Mouse (Mus musculus) heart, adult 2 months (tissue): Measurements from ENCODE around the gene Gm10392. TPM values are rescaled to one million over a fixed set of nuclear protein-coding genes. Genes with fewer than 3 reads are reported as not detected.

Source experiments
- DNase-seq, 2 experiments: peaks; one replicate each; pipeline ENCODE4 v3.0.0; 2021
- H3K27ac ChIP-seq: fragments of 200-600 bp; 2 replicates; pipeline ENCODE4 v1.8.1; 2022
- H3K27me3 ChIP-seq: fragments of 200-500 bp; 2 replicates; pipeline ENCODE4 v1.6.1; 2012; ENCODE audit warnings: mild to moderate bottlenecking, low read length, inconsistent platforms, mixed read lengths; ENCODE audit not compliant: control insufficient read depth, insufficient read depth
- H3K36me3 ChIP-seq: fragments of 200-500 bp; 2 replicates; pipeline ENCODE4 v1.6.1; 2012; ENCODE audit warnings: low read length, inconsistent platforms; ENCODE audit not compliant: control insufficient read depth, insufficient read depth
- H3K4me1 ChIP-seq: fragments of 200-500 bp; 2 replicates; pipeline ENCODE4 v1.6.1; 2011; ENCODE audit warnings: low read length; ENCODE audit not compliant: control insufficient read depth, insufficient read depth
- H3K4me3 ChIP-seq: fragments of 200-600 bp; 2 replicates; pipeline ENCODE4 v1.8.1; 2022
- H3K79me2 ChIP-seq: fragments of 200-500 bp; replicated peaks from 2 replicates; pipeline ENCODE4 v1.6.1; 2012; ENCODE audit warnings: mild to moderate bottlenecking, inconsistent platforms, low read length, moderate library complexity, mixed read lengths; ENCODE audit not compliant: control insufficient read depth, insufficient read depth
- H3K9ac ChIP-seq: fragments of 200-500 bp; 2 replicates; pipeline ENCODE4 v1.6.1; 2012; ENCODE audit warnings: low read depth, mild to moderate bottlenecking, control low read depth, inconsistent platforms, low read length, mixed read lengths
- CTCF ChIP-seq: fragments of 200-600 bp; IDR thresholded peaks from 2 replicates; pipeline ENCODE4 v1.8.1; 2022; ENCODE audit warnings: antibody characterized with exemption, mild to moderate bottlenecking, moderate library complexity
- EP300 ChIP-seq: fragments of 200-500 bp; IDR thresholded peaks from 2 replicates; pipeline ENCODE4 v1.6.1; 2011; ENCODE audit warnings: low read depth, low read length, control low read depth; ENCODE audit not compliant: insufficient read depth
- POLR2A ChIP-seq: fragments of 200-500 bp; IDR thresholded peaks from 2 replicates; pipeline ENCODE4 v1.6.1; 2011; ENCODE audit warnings: mild to moderate bottlenecking, low read depth, low read length, control low read depth; ENCODE audit not compliant: insufficient read depth
- WGBS: fragments of 180-500 bp; shearing (Covaris S2); methylation state at CpG from one replicate; pipeline ENCODE4 v1.1.7; 2018; 5-methylcytosine and 5-hydroxymethylcytosine counted together
- intact Hi-C: fragments of 180-260 bp; cut with DNase I; formaldehyde crosslinking; loops from one replicate; pipeline ENCODE4 v1.15.1; 2025
- polyA plus RNA-seq: library from polyadenylated mRNA; depleted of rRNA; stranded (reverse); fragments of >200 nt; gene quantifications from 2 replicates; pipeline ENCODE4 v1.2.3, GENCODE M21; 2012
- total RNA-seq, 2 experiments: library from RNA; stranded (reverse); gene quantifications; 2 replicates each; pipeline ENCODE4 v1.2.3; 2021

The Gm10392 gene
- total and polyA plus RNA-seq, 3 experiments, result 0.06 TPM; not detected in 2

DNA sequence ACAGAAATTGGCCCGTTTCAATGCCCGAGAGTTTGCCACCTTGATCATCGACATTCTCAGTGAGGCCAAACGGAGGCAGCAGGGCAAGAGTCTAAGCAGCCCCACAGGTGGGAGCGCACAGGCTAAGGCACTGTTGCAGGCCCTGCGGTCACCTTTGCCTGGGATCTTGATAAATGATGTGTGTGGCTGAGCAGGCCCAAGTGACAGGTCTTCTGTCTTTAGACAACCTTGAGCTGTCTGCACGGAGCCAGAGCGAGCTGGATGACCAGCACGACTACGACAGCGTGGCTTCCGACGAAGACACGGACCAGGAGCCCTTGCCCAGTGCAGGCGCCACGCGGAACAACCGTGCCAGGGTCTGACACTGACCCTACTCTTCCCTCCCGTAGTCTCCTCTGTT, 14.6 kb downstream of the Gm10392 start:
- Histone ChIP-seq H3K4me3 (no peak overlapping the region), H3K79me2 (peaks cover 2% of the 10 kb centered on the region; the same call in 1 of the 2 replicates), H3K4me1 (peaks cover 13% of the 10 kb centered on the region), H3K36me3 (peaks cover 2% of the 10 kb centered on the region; the same call in 1 of the 2 replicates), H3K27me3 (no peaks in the 10 kb centered on the region), H3K27ac (no peak overlapping the region), H3K9ac (no peak overlapping the region)
- DNase-seq, result peak in 1 of 2 experiments; percentile 23
- intact Hi-C loops, result no loop called here
- 94% methylated on average over 19 of the region's 19 CpGs for WGBS
- no peak for TF ChIP-seq POLR2A
- TF ChIP-seq EP300, result no peak
- TF ChIP-seq CTCF, result no peak

DNA sequence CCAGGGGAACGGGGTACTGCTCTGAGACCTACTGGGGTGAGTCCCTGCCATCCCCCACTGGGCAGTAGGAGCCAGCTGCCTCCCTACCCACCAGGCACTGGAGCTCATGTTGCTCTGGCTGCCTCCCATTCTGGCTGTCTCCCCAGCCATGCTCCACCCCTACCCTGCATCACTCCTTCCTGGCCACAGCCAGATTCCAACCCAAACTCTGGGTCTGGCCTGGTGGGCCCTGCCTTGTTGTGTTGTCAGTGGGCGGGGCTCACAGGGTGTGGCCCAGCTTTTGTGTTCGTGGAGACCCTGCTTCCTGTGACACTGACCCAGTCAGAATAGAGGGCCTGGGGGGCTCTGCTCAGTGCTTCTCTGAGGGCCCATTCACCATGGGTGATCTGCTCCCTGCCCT, 15.5 kb downstream of the Gm10392 start:
- no peaks in the 10 kb centered on the region for H3K27me3 ChIP-seq
- peak overlapping the region; percentile 1 for H3K27ac ChIP-seq
- H3K79me2 ChIP-seq, result peaks cover 2% of the 10 kb centered on the region; the same call in 1 of the 2 replicates
- TF ChIP-seq POLR2A (no peak), EP300 (no peak), CTCF (no peak)
- no peak overlapping the region for H3K9ac ChIP-seq
- H3K4me3 ChIP-seq, result no peak overlapping the region
- peak in 1 of 2 experiments; percentile 63 for DNase-seq
- peaks cover 2% of the 10 kb centered on the region; the same call in 1 of the 2 replicates for H3K36me3 ChIP-seq
- peaks cover 16% of the 10 kb centered on the region for H3K4me1 ChIP-seq
- WGBS, result 34% methylated on average over 3 of the region's 3 CpGs
- intact Hi-C loops, result no loop called here

DNA sequence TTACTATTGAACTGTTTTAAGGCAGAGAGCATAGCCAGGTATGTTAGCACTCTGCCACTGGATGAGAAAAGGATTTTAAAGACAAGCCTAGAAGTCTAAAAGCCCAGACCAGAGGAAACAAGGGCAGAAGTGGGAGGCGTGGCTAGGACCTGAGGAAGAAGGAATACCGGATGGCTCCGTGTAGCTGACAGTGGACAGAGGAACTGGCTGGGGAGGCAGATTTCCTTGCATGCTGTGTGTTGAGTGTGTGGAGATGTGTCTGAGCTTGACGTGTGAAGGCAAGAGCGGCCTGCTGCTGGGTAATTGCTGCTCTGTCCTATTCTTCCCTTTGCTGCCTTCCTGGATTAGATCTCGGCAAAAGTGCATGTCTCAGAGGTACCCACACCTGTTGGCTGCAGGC, 16.5 kb downstream of the Gm10392 start:
- Histone ChIP-seq H3K9ac (no peak overlapping the region), H3K4me3 (no peak overlapping the region), H3K4me1 (peaks cover 23% of the 10 kb centered on the region), H3K27me3 (no peaks in the 10 kb centered on the region), H3K79me2 (peaks cover 2% of the 10 kb centered on the region; the same call in 1 of the 2 replicates), H3K36me3 (peaks cover 2% of the 10 kb centered on the region; the same call in 1 of the 2 replicates), H3K27ac (peak overlapping the region; percentile 26)
- intact Hi-C loops, result no loop called here
- DNase-seq, result no peak
- TF ChIP-seq POLR2A (no peak), CTCF (no peak), EP300 (no peak)
- WGBS, result 61% methylated on average over 6 of the region's 6 CpGs

DNA sequence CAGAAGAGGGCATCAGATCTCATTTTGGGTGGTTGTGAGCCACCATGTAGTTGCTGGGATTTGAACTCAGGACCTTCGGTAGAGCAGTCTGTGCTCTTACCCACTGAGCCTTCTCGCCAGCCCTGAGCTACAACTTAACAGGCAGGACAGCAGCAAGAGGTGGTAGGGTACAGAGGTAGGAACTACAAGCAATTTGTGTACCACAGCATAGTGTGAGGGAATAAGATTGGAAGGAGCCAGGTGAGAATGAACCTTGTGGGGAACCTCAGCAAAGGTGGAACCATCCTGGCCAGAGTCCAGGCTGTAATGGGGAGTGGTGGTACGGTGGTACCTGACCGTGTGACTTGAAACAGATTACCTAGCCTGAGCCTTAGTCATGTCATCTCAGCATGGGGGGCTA, 17.0 kb downstream of the Gm10392 start:
- TF ChIP-seq CTCF (no peak), POLR2A (no peak), EP300 (no peak)
- peaks cover 2% of the 10 kb centered on the region; the same call in 1 of the 2 replicates for H3K79me2 ChIP-seq
- intact Hi-C loops, result loop anchor here (1.0 to 2.0 kb wide), 2 partner anchors 11 to 185 kb away; no protein-coding TSS in a partner anchor
- H3K4me3 ChIP-seq, result no peak overlapping the region
- H3K9ac ChIP-seq, result no peak overlapping the region
- H3K36me3 ChIP-seq, result peaks cover 2% of the 10 kb centered on the region; the same call in 1 of the 2 replicates
- 0 out of 2 replicates have a peak overlapping the region, but pooled peaks have one; percentile 26 for H3K27ac ChIP-seq
- no peak for DNase-seq
- peaks cover 25% of the 10 kb centered on the region for H3K4me1 ChIP-seq
- WGBS, result 92% methylated on average over 4 of the region's 4 CpGs
- H3K27me3 ChIP-seq, result no peaks in the 10 kb centered on the region

DNA sequence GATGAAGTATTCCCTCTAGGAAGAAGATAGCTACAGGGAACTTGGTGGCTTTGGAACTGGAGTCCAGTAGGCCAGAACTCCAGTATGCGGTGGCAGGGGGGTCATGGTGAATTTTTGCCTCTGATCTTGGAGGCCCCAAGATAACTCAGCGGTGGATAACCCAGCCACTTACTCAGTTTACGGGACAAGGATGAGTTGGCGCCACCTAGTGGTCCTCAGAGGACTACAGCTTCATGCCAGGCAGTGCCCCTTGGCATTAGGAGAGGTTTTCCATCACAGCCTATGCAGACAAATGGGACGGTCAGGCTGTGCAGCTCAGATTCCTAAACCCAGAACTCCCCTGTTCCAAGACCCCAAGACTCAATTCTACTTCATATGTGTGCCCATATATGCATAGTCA, 17.6 kb downstream of the Gm10392 start:
- H3K4me3 ChIP-seq, result no peak overlapping the region
- no peak overlapping the region for H3K9ac ChIP-seq
- no peak overlapping the region for H3K27ac ChIP-seq
- WGBS, result 10% methylated on average over 5 of the region's 5 CpGs
- H3K36me3 ChIP-seq, result peaks cover 2% of the 10 kb centered on the region; the same call in 1 of the 2 replicates
- TF ChIP-seq CTCF, result peak; percentile 94
- no peak for TF ChIP-seq EP300
- H3K79me2 ChIP-seq, result peaks cover 2% of the 10 kb centered on the region; the same call in 1 of the 2 replicates
- H3K27me3 ChIP-seq, result no peaks in the 10 kb centered on the region
- H3K4me1 ChIP-seq, result peaks cover 28% of the 10 kb centered on the region
- peak; percentile 79 to 81 for DNase-seq
- intact Hi-C loops, result loop anchor here (1.0 to 2.0 kb wide), 2 partner anchors 10 to 185 kb away; no protein-coding TSS in a partner anchor

DNA sequence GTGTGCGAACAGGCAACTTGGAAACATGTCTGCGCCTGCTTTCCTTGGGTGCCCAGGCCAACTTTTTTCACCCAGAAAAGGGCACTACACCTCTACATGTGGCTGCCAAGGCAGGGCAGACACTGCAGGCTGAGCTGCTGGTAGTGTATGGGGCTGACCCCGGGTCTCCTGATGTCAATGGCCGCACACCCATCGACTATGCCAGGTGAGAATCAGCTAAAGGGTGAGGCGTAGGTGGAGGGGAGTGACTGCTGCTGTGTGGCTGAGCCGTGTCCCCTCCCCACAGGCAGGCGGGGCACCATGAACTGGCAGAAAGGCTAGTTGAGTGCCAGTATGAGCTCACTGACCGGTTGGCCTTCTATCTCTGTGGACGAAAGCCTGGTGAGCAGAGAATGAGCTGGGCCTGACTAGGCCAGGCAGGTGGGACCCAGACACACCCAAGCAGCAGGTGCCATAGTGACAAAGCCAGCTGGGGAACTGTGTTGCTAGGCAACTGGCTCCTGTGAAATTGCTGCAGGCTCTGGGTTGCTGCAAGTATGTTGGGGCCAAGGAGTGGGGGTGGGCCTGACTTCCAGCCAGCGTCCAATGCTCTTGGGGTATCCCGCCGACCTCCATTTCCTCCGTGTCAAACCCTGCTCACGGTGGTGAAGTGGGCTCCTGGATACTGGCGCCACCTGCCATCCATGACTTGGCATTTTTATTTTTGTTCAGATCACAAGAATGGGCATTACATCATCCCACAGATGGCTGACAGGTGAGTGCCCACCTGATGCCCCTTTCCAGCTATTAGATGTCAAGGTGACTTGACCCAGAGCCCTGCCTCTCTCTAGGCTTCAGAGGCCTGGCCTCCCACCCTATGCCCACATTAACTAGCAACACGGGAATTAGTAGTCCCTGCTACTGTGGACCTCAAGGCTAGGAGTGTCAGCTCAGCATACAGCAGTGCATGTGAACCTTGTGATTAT, 18.4 kb downstream of the Gm10392 start:
- Histone ChIP-seq H3K36me3 (peaks cover 2% of the 10 kb centered on the region; the same call in 1 of the 2 replicates), H3K79me2 (peaks cover 2% of the 10 kb centered on the region; the same call in 1 of the 2 replicates), H3K4me1 (peaks cover 32% of the 10 kb centered on the region), H3K4me3 (no peak overlapping the region), H3K27ac (no peak overlapping the region), H3K27me3 (no peaks in the 10 kb centered on the region), H3K9ac (no peak overlapping the region)
- 79% methylated on average over 17 of the region's 17 CpGs for WGBS
- no peak for TF ChIP-seq POLR2A
- no peak for TF ChIP-seq EP300
- TF ChIP-seq CTCF, result no peak
- DNase-seq, result no peak
- intact Hi-C loops, result loop anchor here (1.0 to 2.0 kb wide), 2 partner anchors 9 to 184 kb away; no protein-coding TSS in a partner anchor
